Comparison of ENCODE assay signal across 30 mouse cellular contexts in genomic region chr10:25380746-25381481, GRCm38 (mm10). TPM values are rescaled to one million over a fixed set of nuclear protein-coding genes. Genes with fewer than 3 reads are reported as not detected.
DNase-seq lines count a peak whose midpoint lies in the region; TF ChIP-seq lines count a peak whose summit lies in the region.
"Had no signal": no experiment of that assay in that cellular context is flagged by ENCODE, and none has a peak within 500 bp of the region (broad histone marks: within the 10 kb centered on the region; RNA-seq: fewer than 3 reads in every experiment).

No protein-coding gene starts in this region.

- H3K27me3 ChIP-seq in myocyte (ENCODE audit: control insufficient read depth, insufficient read depth, insufficient read length) = no peaks in the 10 kb centered on the region
- H3K27me3 ChIP-seq: hindbrain, embryonic 15.5 days; kidney, embryonic 15.5 days; limb, embryonic 13.5 days; liver, embryonic 13.5 days; midbrain, embryonic 15.5 days; neural tube, embryonic 12.5 days had no signal

- H3K79me2 ChIP-seq in myocyte (ENCODE audit: control insufficient read depth, insufficient read depth) = peaks cover 91% of the 10 kb centered on the region

- no peak for TF ChIP-seq CTCF in lung, adult 2 months (IDR thresholded peaks at IDR 0.05; ENCODE audit: insufficient read depth, low read length)
- no peak for TF ChIP-seq CTCF in embryonic fibroblast, embryonic 13.5 days (IDR thresholded peaks at IDR 0.05; ENCODE audit: borderline replicate concordance, insufficient read depth, low read length)

- DNase-seq in heart, adult 11 months = peak; percentile 62
- no peak for DNase-seq in heart, postnatal 14 days
- DNase-seq in lung, postnatal 36 days = peak; percentile 61
- no peak for DNase-seq in lung, adult 2 months
- DNase-seq in left cerebral cortex, postnatal 25 days (ENCODE audit: low spot score in 2 of 2) = no peak
- DNase-seq in kidney, adult 9 months = no peak
- DNase-seq: adrenal gland, postnatal 14 days; B cell, adult 2 months; cerebellum, adult 11-12 months; cerebellum, adult 9-11 months; gastrocnemius, postnatal 10 days; kidney, adult 11 months; kidney, postnatal 25 days; liver, embryonic 13.5 days; lung, adult 18-20 months; right cerebral cortex, adult 18-20 months; right cerebral cortex, postnatal 4 days; thymus, adult 18-20 months; thymus, postnatal 4 days had no signal

- TF ChIP-seq POLR2A in lung, adult 2 months (IDR thresholded peaks at IDR 0.05; ENCODE audit: borderline replicate concordance, extremely low read depth, low read depth, low read length) = no peak
- TF ChIP-seq POLR2A in embryonic fibroblast, embryonic 13.5 days (IDR thresholded peaks at IDR 0.05; ENCODE audit: low read depth, low read length) = no peak
- no peak for TF ChIP-seq POLR2A in myocyte (IDR thresholded peaks at IDR 0.05; ENCODE audit: insufficient read length, low read depth)

- no peak overlapping the region for H3K4me3 ChIP-seq in lung, adult 2 months (replicated peaks; ENCODE audit: extremely low read depth, low read depth, low read length)
- no peak overlapping the region for H3K4me3 ChIP-seq in embryonic fibroblast, embryonic 13.5 days (ENCODE audit: insufficient read depth, low read length)
- H3K4me3 ChIP-seq in myocyte = no peak overlapping the region
- H3K4me3 ChIP-seq: hindbrain, embryonic 15.5 days; kidney, embryonic 15.5 days; limb, embryonic 13.5 days; liver, embryonic 13.5 days; midbrain, embryonic 10.5 days; midbrain, embryonic 15.5 days; neural tube, embryonic 12.5 days had no signal

- H3K27ac ChIP-seq in embryonic fibroblast, embryonic 13.5 days (ENCODE audit: insufficient read depth, low read length) = peak overlapping the region; percentile 32; the same call in 1 of the 2 replicates
- H3K27ac ChIP-seq: hindbrain, embryonic 15.5 days; kidney, embryonic 15.5 days; liver, embryonic 13.5 days; macrophage; midbrain, embryonic 10.5 days; midbrain, embryonic 15.5 days; neural tube, embryonic 12.5 days; stomach, postnatal 0 days had no signal

- no peak overlapping the region for H3K4me2 ChIP-seq in myocyte (ENCODE audit: low read depth)
- H3K4me2 ChIP-seq: heart, embryonic 11.5 days; hindbrain, embryonic 15.5 days; kidney, embryonic 15.5 days; liver, embryonic 13.5 days; midbrain, embryonic 15.5 days; neural tube, embryonic 12.5 days had no signal

- peaks cover 3% of the 10 kb centered on the region for H3K4me1 ChIP-seq in lung, adult 2 months (ENCODE audit: control insufficient read depth, insufficient read depth, low read length)
- peaks cover 10% of the 10 kb centered on the region; the same call in 1 of the 2 replicates for H3K4me1 ChIP-seq in embryonic fibroblast, embryonic 13.5 days (ENCODE audit: control insufficient read depth, insufficient read depth, low read length)
- H3K4me1 ChIP-seq: hindbrain, embryonic 15.5 days; midbrain, embryonic 15.5 days; neural tube, embryonic 12.5 days had no signal

- WGBS in lung, adult 2 months = 54% methylated on average over 6 of the region's 6 CpGs

- no peak overlapping the region for H3ac ChIP-seq in myocyte (ENCODE audit: control insufficient read depth, insufficient read length)

- intact Hi-C loops in heart, postnatal 14 days (cut with DNase I) = no loop called here
- intact Hi-C loops in left cerebral cortex, postnatal 25 days (cut with DNase I) = no loop called here

- H3K36me3 ChIP-seq in myocyte (ENCODE audit: control insufficient read depth, insufficient read depth) = peaks cover 9% of the 10 kb centered on the region
- H3K36me3 ChIP-seq: hindbrain, embryonic 15.5 days; midbrain, embryonic 15.5 days; neural tube, embryonic 12.5 days had no signal

TF ChIP-seq in myocyte, 11 proteins besides CTCF, POLR2A, EP300 and RAD21:
- peak; percentile 60; the same call in 1 of the 2 replicates for TF ChIP-seq CEBPB (IDR thresholded peaks at IDR 0.05; ENCODE audit: insufficient read depth, poor library complexity, severe bottlenecking)
- TF ChIP-seq USF1 (IDR thresholded peaks at IDR 0.05; ENCODE audit: low read depth) = no peak

RNA-seq across cellular contexts. Expression of gene Epb41l2, which starts 21.3 kb away (rescaled TPM):
- 10 to 100 TPM; 66.4 to 68.5 TPM for total RNA-seq in heart, postnatal 14 days (2021)
- 85.4 and 132 TPM in 2 replicates for polyA plus RNA-seq in lung, adult 2 months (2012; rRNA removed)
- 134 and 138 TPM in 2 replicates for polyA plus RNA-seq in embryonic fibroblast, embryonic 13.5 days (2011; ENCODE audit: insufficient read length, low read depth, missing spikeins)
- 22.3 TPM for polyA plus RNA-seq in myocyte (2012; fragmentation: generic; extraction: Trizol)
- total RNA-seq in left cerebral cortex, postnatal 25 days (2021) = 100 to 1,000 TPM; 132 to 159 TPM

Comparison
In these comparisons a context has a peak if more than half of its experiments do, and no peak if none do; other contexts are left out.
1. DNase-seq: peak in heart, adult 11 months (single experiment) and lung, postnatal 36 days (single experiment); none in heart, postnatal 14 days (0 of 2), lung, adult 2 months (single experiment), left cerebral cortex, postnatal 25 days (0 of 2) and kidney, adult 9 months (single experiment).